Mouse (Mus musculus): ENCODE results near the gene Dnah14.
"Not testable (repeated sequence)": the region's sequence is repeated elsewhere in the genome, so short reads cannot be mapped to it uniquely, and the experiment has no call there.

Dnah14 gene

GRCm38 (mm10) chr1:181771871-181772270 is 195.5 kb downstream of the Dnah14 start:
- intact Hi-C loops (cut with DNase I) = no loop called here

- intact Hi-C loops (cut with DNase I) = no loop called here
Measured at GRCm38 (mm10) chr1:181776541-181776940, 200.2 kb downstream of the Dnah14 start.

GRCm38 (mm10) chr1:181782600-181782999 is 206.2 kb downstream of the Dnah14 start:
- intact Hi-C loops (cut with DNase I) = not testable (repeated sequence)

GRCm38 (mm10) chr1:181789952-181790351 is 213.6 kb downstream of the Dnah14 start:
- intact Hi-C loops (cut with DNase I) = no loop called here

- intact Hi-C loops (cut with DNase I) = no loop called here
Measured at GRCm38 (mm10) chr1:181793541-181793940, 217.2 kb downstream of the Dnah14 start.

- intact Hi-C loops (cut with DNase I) = no loop called here
Measured at GRCm38 (mm10) chr1:181799911-181800310, 223.6 kb downstream of the Dnah14 start.

- intact Hi-C loops (cut with DNase I) = no loop called here
Measured at GRCm38 (mm10) chr1:181800667-181801066, 224.3 kb downstream of the Dnah14 start.

GRCm38 (mm10) chr1:181811481-181812223 is 235.3 kb downstream of the Dnah14 start:
- intact Hi-C loops (cut with DNase I) = no loop called here

- intact Hi-C loops (cut with DNase I) = loop anchor here (5.0 kb wide), 1 partner anchor 51 kb away; no protein-coding TSS in a partner anchor
Measured at GRCm38 (mm10) chr1:181826716-181827115, 250.4 kb downstream of the Dnah14 start.

- intact Hi-C loops (cut with DNase I) = loop anchor here (5.0 kb wide), 1 partner anchor 49 kb away; no protein-coding TSS in a partner anchor
Measured at GRCm38 (mm10) chr1:181828365-181828764, 252.0 kb downstream of the Dnah14 start.

GRCm38 (mm10) chr1:181832720-181833119 is 256.4 kb downstream of the Dnah14 start:
- intact Hi-C loops (cut with DNase I) = no loop called here

- intact Hi-C loops (cut with DNase I) = no loop called here
Measured at GRCm38 (mm10) chr1:181833143-181833542, 256.8 kb downstream of the Dnah14 start.

GRCm38 (mm10) chr1:181838111-181838510 is 261.8 kb downstream of the Dnah14 start:
- intact Hi-C loops (cut with DNase I) = no loop called here

GRCm38 (mm10) chr1:181839746-181840366 is 263.5 kb downstream of the Dnah14 start:
- intact Hi-C loops (cut with DNase I) = no loop called here

GRCm38 (mm10) chr1:181841396-181841795 is 265.0 kb downstream of the Dnah14 start:
- intact Hi-C loops (cut with DNase I) = no loop called here

GRCm38 (mm10) chr1:181841864-181842672 is 265.7 kb downstream of the Dnah14 start:
- intact Hi-C loops (cut with DNase I) = no loop called here

GRCm38 (mm10) chr1:181842781-181843180 is 266.4 kb downstream of the Dnah14 start, which contains the start of gene Lbr:
Gene Lbr (minus strand): TSS chr1:181843046.
- intact Hi-C loops (cut with DNase I) = no loop called here

GRCm38 (mm10) chr1:181844874-181845547 is 268.7 kb downstream of the Dnah14 start:
- intact Hi-C loops (cut with DNase I) = no loop called here

GRCm38 (mm10) chr1:181845767-181846166 is 269.4 kb downstream of the Dnah14 start:
- intact Hi-C loops (cut with DNase I) = no loop called here

- intact Hi-C loops (cut with DNase I) = no loop called here
Measured at GRCm38 (mm10) chr1:181847396-181847795, 271.0 kb downstream of the Dnah14 start.

GRCm38 (mm10) chr1:181848210-181848609 is 271.9 kb downstream of the Dnah14 start:
- intact Hi-C loops (cut with DNase I) = no loop called here

Data from adrenal gland (tissue).